Mouse (Mus musculus): Measurements from ENCODE around the gene Usp49.
"Not testable (repeated sequence)": the region's sequence is repeated elsewhere in the genome, so short reads cannot be mapped to it uniquely, and the experiment has no call there.

Usp49 gene

GRCm38 (mm10) chr17:47610849-47611660, 19.4 kb upstream of the Usp49 start, which contains the start of the genes Bysl, Med20 and Gm20517:
Gene Bysl, minus strand, starts transcription at chr17:47611492.
Gene Med20, plus strand, starts transcription at chr17:47611582.
Gene Gm20517, plus strand, starts transcription at chr17:47611589.
- peak; percentile 96 for DNase-seq (ENCODE audit: low spot score)

- DNase-seq (ENCODE audit: low spot score), result no peak
Observed at GRCm38 (mm10) chr17:47611661-47611982, 18.9 kb upstream of the Usp49 start.

- DNase-seq (ENCODE audit: low spot score), result peak; percentile 46
Observed at GRCm38 (mm10) chr17:47614018-47614417, 16.5 kb upstream of the Usp49 start.

- DNase-seq (ENCODE audit: low spot score), result no peak
Observed at GRCm38 (mm10) chr17:47616119-47616518, 14.4 kb upstream of the Usp49 start.

- no peak for DNase-seq (ENCODE audit: low spot score)
Observed at GRCm38 (mm10) chr17:47616652-47617051, 13.8 kb upstream of the Usp49 start.

- no peak for DNase-seq (ENCODE audit: low spot score)
Observed at GRCm38 (mm10) chr17:47617605-47618307, 12.7 kb upstream of the Usp49 start.

GRCm38 (mm10) chr17:47618556-47619311, 11.8 kb upstream of the Usp49 start:
- no peak for DNase-seq (ENCODE audit: low spot score)

- no peak for DNase-seq (ENCODE audit: low spot score)
Observed at GRCm38 (mm10) chr17:47622912-47623554, 7.5 kb upstream of the Usp49 start.

GRCm38 (mm10) chr17:47624572-47624971, 5.9 kb upstream of the Usp49 start:
- DNase-seq (ENCODE audit: low spot score), result not testable (repeated sequence)

- DNase-seq (ENCODE audit: low spot score), result no peak
Observed at GRCm38 (mm10) chr17:47625088-47625487, 5.4 kb upstream of the Usp49 start.

GRCm38 (mm10) chr17:47626031-47626430, 4.5 kb upstream of the Usp49 start:
- peak; percentile 17 for DNase-seq (ENCODE audit: low spot score)

- no peak for DNase-seq (ENCODE audit: low spot score)
Observed at GRCm38 (mm10) chr17:47627791-47628190, 2.7 kb upstream of the Usp49 start.

GRCm38 (mm10) chr17:47628851-47629676, 1.4 kb upstream of the Usp49 start:
- DNase-seq (ENCODE audit: low spot score), result peak; percentile 95

- no peak for DNase-seq (ENCODE audit: low spot score)
Observed at GRCm38 (mm10) chr17:47629717-47630677, 493 bp upstream of the Usp49 start.

GRCm38 (mm10) chr17:47632181-47632840, 1.8 kb downstream of the Usp49 start:
- DNase-seq (ENCODE audit: low spot score), result no peak

- DNase-seq (ENCODE audit: low spot score), result peak; percentile 43
Observed at GRCm38 (mm10) chr17:47633999-47634770, 3.7 kb downstream of the Usp49 start.

GRCm38 (mm10) chr17:47642992-47643391, 12.5 kb downstream of the Usp49 start:
- no peak for DNase-seq (ENCODE audit: low spot score)

- DNase-seq (ENCODE audit: low spot score), result peak; percentile 73
Observed at GRCm38 (mm10) chr17:47646683-47647082, 16.2 kb downstream of the Usp49 start.

- no peak for DNase-seq (ENCODE audit: low spot score)
Observed at GRCm38 (mm10) chr17:47648966-47649365, 18.5 kb downstream of the Usp49 start.
